Mouse (Mus musculus): ENCODE data around the gene Nop9. TPM values are rescaled to one million over a fixed set of nuclear protein-coding genes. Genes with fewer than 3 reads are reported as not detected.

Gene Nop9
- total RNA-seq, 2 experiments from 2014 or later = 26.5 to 27.8 TPM

DNA sequence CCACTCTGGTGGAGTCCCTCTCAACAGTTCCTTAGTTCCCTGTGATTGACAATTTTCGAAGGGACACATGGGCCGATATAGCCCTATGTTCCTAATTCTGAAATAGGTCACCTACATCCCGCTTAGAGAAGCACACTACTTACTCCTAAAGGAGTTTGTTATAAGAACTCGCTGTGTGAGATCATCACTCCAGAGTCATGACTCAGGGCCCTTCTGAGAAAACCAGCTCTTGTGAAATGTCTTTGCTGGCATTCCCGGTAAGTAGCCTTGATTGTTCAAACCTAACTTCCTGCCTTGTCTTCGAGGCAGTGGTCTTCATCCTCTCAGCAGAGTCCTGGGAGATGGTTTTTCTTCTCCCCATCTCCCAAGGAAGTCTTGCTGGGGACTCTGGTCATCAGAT, 23.1 kb downstream of the Nop9 start:
- ATAC-seq (replicated peaks; ENCODE audit: poor library complexity) = no peak

GRCm38 (mm10) chr14:55769087-55769703, 23.7 kb downstream of the Nop9 start:
- peak; percentile 11; the same call in 1 of the 2 replicates for ATAC-seq (replicated peaks; ENCODE audit: poor library complexity)

DNA sequence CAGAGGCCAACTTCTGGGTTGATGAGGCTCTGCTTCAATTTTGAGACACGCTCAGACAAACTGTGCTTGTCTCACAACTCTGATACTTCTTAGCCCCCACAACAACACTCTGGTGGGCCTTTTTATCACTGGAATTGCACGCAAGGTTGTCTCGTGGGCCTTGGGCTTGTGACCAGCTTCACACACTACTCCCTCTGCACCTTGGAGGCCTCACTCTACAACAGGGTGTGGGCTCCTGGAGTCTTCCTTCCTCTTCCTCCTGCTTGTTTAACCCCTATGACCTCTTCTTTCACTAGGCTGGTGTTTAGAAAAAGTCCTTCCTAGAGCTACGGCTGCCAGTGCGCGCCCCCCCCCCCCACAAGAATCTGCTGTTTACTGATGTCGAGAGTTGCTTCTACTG, 31.2 kb downstream of the Nop9 start:
- no peak for ATAC-seq (replicated peaks; ENCODE audit: poor library complexity)

DNA sequence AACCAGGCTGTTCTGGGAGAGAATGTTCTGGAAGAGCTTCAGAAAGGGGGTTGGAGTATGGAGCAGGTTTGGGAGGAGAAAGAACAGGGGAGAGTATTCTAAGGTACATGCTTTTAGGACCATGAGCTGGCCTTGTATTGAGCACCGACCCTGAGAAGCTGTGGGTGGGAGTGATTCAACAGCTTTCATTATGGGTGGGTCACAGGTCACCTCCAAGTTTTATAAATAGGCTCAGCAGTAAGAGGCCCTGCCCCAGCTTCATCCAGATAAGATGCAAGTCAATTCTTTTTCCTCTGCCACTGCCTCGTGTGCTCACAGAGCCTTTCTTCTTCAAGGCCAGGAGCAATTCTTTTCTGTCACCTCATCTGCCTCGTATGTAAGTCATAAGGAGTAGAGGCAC, 31.7 kb downstream of the Nop9 start:
- ATAC-seq (replicated peaks; ENCODE audit: poor library complexity) = no peak

DNA sequence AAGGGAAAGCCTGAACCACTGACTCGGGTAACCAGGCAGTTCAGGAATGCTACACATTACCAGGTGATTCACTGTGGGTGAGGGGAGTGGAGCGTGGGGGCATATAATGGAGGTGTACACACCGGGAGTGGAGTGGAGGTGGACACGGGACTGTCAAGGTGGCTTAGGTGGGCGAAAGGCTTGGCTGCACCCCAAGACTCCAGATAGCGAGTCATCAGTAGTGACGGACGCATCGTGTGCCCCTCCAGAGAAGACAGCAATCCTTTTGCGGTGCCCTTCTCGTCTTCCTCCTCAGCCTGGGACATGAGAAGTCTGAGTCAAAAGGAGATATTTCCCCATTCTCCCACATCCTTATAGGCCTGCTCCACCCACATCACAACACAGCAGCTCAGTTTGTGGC, 32.3 kb downstream of the Nop9 start:
- ATAC-seq (replicated peaks; ENCODE audit: poor library complexity) = no peak

GRCm38 (mm10) chr14:55778686-55779085, 33.2 kb downstream of the Nop9 start:
- no peak for ATAC-seq (replicated peaks; ENCODE audit: poor library complexity)

GRCm38 (mm10) chr14:55779656-55780055, 34.2 kb downstream of the Nop9 start:
- no peak for ATAC-seq (replicated peaks; ENCODE audit: poor library complexity)

- no peak for ATAC-seq (replicated peaks; ENCODE audit: poor library complexity)
Observed at GRCm38 (mm10) chr14:55780736-55781135, 35.2 kb downstream of the Nop9 start.

DNA sequence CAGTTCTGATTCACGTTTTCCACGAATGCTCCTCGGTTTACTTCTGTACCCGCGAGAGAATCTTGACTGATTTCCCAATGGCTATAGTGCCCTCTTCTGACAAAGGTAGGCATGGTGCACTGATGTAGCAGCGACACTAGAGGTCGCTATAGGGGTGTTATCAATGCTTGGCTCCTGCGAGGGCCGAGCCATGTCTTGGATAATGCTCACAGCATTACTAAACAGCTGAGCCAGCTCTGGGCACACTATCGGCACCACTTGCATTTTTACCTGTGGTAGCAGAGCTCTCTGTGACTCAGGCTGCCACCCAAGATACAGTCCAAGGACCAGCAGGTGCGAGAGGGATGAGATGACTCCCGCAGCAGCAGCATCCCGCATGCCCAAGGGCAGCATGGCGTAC, 35.8 kb downstream of the Nop9 start:
- peak; percentile 96 for ATAC-seq (replicated peaks; ENCODE audit: poor library complexity)

GRCm38 (mm10) chr14:55782361-55782960, 37.0 kb downstream of the Nop9 start:
- ATAC-seq (replicated peaks; ENCODE audit: poor library complexity) = no peak

DNA sequence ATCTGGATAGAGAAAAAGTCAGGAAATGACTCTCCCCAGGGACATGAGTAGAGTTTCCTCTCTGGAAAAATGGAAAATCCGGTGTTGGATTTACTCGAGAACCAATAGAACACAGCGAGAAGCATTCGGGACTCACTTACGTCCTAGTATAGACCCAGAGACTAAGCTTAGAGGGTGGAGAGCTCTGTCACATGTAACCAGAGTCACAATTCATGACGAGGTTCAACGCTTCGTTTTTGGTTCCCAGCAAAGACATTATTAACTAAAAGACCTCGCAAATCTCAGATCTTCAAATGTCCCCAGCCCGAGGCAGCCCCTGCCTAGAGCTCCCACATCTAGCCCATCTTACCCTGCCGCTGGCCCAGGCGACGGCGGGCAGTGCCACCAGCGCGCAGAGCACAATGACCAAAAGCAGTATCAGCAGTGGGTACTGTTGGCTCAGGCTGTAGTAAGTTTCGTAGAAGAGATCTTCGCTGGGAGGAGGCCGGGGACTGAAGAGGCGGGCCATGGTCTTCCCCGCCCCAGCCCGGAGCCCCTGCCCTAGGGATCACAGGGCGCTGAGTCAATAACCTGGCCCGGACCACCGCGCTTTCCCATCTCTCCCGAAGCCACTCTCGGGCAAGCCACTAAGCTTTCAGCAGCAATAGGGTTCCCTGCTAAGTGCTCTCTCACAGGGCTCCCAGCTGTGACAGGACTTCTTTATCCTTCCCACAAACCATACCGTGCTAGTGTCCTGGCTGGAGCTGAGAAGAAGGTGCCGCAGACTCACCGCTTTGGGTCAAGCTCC, 37.9 kb downstream of the Nop9 start:
- no peak for ATAC-seq (replicated peaks; ENCODE audit: poor library complexity)

- no peak for ATAC-seq (replicated peaks; ENCODE audit: poor library complexity)
Observed at GRCm38 (mm10) chr14:55783958-55784235, 38.4 kb downstream of the Nop9 start, which contains the start of gene Adcy4. Gene Adcy4, minus strand, starts transcription at chr14:55784095.

GRCm38 (mm10) chr14:55785195-55785594, 39.7 kb downstream of the Nop9 start:
- ATAC-seq (replicated peaks; ENCODE audit: poor library complexity) = no peak

DNA sequence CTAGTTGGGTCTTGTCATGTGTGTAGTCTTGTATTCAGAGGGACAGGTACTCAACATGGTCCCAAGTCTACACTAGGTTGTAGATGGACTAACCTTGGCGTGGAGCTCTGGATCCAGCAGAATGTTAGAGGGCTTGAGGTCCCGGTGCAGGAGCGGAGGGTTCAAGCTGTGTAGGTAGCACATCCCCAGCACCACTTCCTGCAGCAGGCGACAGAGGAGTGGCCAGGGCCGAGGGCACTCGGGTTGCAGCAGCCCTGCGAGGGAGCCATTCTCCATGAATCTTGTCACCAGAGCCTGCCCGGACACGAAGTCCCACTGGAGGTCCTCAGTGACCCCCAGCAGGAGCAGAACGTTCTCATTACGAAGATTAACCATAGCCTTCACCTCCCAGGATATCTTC, 42.2 kb downstream of the Nop9 start:
- ATAC-seq (replicated peaks; ENCODE audit: poor library complexity) = no peak

DNA sequence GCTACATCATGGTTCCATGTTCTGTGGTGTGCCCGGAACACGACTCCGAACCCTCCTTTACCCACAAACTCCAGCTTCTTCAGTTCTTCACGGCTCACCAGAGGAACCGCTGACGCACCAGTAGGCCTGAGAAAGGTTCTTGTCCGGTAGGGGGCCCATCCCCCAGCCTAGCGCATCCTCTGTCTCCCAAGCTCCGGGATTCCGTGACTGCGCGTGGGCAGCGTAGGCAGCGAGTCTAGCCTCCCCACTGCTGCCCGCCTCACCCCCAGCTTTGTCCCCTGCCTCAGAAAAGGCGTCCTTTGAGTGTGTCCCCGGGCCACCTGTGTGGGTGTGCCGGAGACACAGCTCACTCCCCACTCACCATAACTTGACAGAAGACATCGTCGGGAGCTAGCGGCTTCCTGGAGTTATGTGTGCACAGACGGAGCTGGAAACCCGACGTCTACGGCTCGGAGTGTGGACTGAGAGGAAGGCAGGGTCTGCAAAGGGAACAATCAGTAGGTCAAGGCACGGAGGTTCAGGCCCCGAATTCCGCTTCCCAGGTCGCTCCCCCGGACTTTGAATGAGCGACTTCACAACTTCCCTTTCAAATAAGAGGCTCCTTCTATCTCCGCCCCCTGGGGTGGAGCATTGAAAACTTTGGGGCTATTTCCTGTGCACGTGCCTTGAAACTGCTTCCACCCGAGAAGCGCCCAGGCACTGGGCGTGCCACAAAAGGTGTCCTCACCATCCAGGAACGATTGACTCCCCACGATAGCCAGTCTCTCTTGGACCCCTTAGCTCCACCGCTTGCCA, 43.0 kb downstream of the Nop9 start, which contains the start of gene Ripk3:
Gene Ripk3, minus strand, starts transcription at position 610 of the 795 bp plus-strand sequence.
- ATAC-seq (replicated peaks; ENCODE audit: poor library complexity) = peak; percentile 89

DNA sequence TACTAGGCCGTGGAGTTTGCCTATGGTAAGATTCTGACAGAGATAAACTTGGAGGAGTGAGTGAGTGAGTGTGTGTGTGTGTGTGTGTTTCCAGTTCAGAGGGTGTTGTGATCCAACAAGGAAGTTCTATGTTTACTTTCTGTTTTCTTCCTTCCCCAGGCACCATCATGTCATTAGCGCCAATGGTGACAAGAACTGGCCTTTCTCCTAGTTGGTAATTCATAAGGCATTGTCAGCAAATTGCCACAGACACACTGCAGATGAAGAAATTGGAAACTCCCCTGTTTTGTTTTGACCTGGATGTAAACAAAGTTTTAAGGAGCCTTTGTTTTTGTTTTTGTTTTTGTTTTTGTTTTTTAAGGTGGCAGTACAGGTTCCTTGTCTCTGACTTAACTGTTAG, 48.0 kb downstream of the Nop9 start:
- ATAC-seq (replicated peaks; ENCODE audit: poor library complexity) = no peak

GRCm38 (mm10) chr14:55793946-55794345, 48.5 kb downstream of the Nop9 start:
- no peak for ATAC-seq (replicated peaks; ENCODE audit: poor library complexity)

DNA sequence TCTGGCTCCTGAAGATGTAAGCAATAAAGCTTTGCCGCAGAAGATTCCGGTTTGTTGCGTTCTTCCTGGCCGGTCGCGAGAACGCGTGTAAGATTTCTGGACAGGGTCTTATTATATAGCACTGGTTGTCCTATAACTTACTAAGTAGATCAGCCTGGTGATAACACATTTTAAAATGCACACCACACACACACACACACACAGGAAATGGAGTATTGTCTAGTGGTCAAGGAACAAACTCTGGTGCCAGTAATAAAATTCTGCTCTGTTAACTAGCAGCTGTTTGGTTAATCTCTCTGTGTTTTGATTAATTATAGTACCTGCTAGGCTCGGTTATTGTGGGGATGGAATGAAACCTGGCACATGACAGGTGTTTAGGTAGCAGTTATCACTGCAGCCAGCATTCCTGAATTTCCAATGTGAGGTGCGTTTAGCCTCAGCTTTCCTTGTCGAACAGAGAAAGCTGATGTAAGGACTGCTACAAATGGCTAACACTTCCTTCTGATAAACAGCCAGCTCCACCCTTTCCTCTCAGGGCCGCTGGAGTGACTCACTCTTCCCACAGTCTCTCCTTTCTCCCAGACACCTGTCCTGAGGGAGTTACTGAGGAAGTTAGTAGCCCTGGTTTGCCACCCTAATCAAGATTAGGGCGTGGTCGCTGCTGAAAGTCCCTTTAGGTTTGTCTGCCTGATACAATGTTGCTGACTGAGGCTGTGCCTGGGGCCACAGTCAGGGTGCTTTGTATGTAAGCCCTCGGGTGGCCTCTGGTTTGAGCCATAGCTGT, 50.1 kb downstream of the Nop9 start:
- peak; percentile 37; the same call in 1 of the 2 replicates for ATAC-seq (replicated peaks; ENCODE audit: poor library complexity)
